Mouse (Mus musculus): Measurements from ENCODE around the gene Oas1d.
"Not testable (repeated sequence)": the region's sequence is repeated elsewhere in the genome, so short reads cannot be mapped to it uniquely, and the experiment has no call there.

The Oas1d gene

DNA sequence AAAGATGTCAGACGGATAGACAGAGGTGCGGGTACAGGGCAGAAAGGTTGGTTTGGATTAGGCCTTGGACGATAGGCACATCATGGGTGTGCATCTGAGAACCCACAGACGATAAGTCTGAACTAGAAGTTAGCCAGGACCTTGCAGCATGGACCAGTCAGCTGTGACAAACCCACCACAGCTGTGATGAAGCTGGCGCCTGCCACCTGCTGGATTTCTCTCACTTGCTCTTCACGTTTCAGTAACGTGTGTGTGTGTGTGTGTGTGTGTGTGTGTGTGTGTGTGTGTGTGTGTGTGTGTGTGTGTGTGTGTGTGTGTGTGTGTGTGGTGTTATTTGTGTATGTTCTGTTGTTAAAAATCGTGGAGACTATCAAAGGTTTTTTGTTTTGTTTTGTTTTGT, at the start of gene Oas1d:
Gene Oas1d (plus strand): TSS at position 333 of the 400 bp plus-strand sequence.
- DNase-seq: not testable (repeated sequence)

DNA sequence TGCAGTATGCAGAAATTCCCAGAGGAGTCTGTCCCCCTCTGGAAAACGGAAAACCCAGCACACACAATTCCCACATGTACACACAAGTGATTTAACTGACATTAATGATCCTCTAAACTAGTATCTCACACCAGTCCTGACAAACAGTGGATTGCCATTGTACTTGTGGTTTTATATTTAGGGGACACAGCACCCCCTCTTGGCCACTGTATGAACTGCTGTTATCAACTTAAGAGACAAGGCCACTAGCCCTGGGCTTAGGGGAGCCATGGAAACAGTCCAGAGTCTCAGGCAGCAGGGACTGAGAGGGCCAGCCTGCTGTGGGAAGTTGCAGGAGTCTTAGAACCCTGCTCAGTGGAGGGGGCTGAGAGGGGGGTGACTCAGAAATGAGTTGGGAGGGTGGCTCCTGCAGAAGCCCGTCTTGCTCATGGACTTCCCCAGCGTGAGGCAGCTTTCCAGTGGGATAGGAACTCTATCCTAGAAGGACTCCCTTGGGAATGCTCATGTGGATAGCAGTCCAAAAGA, 48.9 kb upstream of the Oas1d start:
- no peak for DNase-seq

DNA sequence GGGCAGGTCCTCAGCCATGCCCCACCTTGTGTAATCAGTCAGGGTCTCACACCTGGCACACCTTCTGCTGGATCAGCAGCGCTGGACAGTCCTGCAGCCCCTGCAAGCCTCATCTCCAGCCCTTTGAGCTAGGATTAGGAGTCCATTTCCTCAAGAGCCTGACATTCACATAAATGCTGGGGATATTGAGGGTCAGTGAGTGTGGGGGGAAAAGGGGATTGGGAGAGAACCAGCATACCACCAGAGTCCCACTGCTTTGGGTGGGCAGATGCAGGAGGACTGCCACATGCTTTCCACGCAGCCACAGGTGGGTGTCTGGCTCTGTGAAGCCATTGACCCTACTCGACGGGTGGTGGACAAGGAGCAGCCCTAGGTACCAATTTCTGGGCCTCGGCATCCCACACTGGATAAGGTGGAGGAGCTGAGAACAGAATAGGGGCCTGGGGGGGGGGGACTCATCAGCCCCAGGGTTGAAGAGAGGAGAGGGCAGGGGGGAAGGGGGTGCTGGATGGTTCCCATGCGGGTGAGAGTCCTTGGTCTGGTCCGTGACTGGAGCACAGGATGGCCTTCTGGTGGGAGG, 44.8 kb upstream of the Oas1d start:
- no peak for DNase-seq

DNA sequence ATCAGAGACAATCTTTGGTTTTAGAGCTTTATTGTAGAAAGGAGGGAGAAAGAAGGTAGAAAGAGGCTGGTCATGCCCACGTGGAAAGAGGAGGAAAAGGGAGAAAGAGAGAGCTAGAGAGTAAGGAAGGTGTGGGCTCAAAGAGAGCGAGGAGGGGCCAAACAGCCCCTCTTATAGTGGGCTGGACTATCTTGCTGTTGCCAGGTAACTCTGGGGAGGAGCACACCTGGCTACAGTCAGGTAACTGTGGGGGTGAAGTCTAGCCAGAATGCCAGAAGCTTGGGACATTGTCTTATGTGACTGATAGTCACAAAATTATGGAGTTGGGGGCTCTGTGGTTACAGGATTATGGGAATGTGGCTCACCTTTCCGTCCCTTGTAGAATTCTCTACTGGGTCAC, 44.3 kb upstream of the Oas1d start:
- DNase-seq: no peak

DNA sequence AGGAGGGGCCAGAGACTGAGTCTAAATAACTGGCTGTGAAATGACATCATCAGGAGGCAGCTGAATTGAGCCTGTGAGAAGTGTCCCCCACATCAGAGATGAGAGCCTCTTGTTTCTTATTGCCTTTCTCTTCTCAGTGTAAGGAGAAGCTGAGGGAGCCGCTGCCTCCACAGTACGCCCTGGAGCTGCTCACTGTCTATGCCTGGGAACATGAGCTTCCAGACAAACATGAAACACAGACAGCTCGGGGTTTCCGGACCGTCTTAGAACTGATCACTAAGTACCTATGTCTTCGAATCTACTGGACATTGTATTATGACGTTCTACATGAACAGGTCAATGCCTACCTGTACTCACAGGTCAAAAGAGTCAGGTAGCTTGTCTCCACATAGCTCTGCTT, 43.6 kb upstream of the Oas1d start:
- DNase-seq: peak; percentile 5

DNA sequence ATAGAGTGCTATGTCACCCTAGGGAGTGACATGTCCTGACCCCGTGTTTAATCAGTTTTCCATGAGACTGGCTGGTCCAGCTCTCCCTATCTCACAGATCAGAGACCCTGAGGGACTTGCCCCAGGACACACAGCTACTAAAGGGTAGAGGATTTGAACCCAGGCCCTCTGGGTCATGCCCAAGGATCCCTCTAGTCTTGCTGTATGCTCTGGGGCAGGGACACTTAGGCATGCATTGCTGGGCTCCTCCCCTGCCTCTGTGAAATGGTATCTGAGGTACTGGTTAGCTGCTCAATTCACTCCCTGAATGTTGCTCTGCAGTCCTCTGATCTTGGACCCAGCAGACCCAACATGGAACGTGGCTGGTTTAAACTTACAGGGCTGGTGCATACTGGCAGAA, 42.9 kb upstream of the Oas1d start:
- no peak for DNase-seq

DNA sequence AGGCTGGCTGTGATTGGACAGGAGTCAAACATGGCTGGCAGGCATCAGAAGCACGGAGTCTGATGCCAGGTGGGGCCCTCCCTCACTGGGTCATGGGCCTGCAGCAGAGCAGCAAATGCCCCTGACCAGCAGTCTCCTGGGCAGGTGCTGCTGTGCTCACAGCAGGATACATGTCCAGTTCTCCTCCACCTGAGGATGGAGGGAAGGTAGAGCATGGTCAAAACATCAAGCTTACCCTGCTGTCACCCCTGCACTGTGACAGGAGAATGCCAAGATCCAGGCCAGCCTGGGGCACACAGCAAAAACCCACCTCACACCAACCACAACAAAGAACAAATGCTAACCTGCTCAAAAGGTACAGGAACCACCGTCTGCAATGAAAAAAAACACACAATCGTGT, 37.5 kb upstream of the Oas1d start:
- DNase-seq: not testable (repeated sequence)

DNA sequence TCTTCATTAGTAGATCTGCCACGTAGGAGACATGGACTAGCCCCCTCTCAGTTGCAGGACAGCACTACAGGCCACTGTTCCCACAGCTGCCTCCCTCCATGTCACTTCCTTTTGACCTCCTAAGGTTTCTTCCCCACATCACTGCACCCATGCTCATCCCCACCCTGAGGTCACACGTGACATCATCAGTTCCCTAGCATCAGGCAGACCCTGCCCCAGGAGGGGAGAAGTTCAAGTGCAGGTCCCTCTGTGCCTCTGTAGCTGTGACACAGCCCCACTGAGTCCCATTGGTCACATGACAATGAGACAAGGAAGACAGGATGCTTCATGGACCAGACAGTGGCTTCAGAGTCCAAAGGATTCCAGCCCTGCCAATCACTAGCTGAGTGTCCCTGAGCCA, 36.9 kb upstream of the Oas1d start:
- DNase-seq: not testable (repeated sequence)

DNA sequence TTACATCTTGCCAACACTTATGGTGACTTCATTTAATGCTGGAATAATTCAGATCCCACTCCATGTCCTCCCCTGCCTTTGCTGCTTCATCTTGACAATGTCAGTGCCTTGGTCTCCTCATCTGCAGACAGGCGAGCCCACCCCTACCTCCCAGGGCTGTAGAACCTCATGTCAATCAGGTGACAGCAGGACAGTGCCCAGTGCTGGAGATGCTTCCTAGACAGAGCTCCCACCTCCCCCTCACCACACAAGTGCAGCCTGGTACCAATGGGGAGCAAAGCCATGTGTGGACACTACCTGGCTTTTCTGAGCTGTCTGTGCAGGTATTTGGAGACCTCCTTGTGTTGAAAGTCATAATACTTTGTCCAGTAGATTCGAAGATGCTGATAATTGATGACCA, 35.5 kb upstream of the Oas1d start:
- DNase-seq: not testable (repeated sequence)

DNA sequence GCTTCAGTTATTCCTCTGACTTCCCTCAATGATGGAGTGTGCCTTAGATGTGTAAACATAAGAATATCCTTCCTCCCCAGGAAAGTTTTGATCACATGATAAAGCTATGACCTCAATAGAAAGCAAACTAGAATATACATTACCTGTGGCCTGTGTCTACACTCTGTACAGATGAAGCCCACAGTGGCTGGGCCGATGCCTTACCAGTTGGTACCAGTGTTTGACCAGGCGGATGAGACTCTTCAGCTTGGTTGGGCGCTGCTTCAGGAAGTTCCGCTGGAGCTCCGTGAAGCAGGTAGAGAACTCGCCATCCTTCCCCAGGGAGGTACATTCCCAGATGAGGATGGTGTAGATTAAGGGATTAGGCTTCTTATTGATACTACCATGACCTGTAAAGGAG, 32.7 kb upstream of the Oas1d start:
- not testable (repeated sequence) for DNase-seq

DNA sequence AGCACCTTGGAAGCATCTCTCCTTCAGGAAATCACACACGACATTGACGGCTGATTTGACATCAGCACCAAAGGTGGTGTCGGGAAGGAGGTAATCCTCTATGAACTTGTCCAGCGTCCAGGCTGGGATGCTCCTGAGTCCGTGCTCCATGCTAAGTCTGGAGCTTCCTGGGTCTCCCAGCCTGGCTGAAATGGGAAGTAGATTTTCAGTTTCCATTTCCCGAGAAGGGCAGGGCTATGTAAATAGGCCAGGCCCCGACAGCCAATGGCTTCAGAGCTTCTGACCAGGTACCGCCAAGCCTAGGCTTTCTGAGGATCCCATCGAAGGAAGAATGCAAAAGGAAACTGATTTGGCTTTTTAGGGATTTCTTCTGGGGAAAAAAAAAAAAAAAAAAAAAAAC, 26.9 kb upstream of the Oas1d start, which contains the start of gene Oas1g:
Gene Oas1g (minus strand): TSS at position 201 of the 400 bp plus-strand sequence.
- DNase-seq: not testable (repeated sequence)

DNA sequence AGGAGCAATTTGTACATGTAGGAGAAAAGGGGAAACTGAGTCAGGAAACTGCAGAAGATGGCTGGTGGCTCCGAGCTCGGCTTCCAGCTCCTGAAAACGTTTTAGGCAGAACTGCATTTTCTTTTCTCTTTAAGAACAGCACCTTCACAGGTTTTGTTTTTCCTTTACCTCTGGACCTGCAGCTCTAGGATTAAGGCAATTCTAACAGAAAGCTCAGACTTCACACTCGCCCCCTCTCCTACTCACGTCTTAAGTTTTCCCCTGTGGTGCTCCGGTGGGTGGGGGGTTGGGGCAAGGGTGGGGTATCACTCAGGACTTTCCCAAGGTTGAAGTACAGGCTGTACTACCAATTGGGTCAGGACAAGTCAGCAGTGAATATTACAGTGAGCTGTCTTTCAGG, 26.5 kb upstream of the Oas1d start:
- no peak for DNase-seq

DNA sequence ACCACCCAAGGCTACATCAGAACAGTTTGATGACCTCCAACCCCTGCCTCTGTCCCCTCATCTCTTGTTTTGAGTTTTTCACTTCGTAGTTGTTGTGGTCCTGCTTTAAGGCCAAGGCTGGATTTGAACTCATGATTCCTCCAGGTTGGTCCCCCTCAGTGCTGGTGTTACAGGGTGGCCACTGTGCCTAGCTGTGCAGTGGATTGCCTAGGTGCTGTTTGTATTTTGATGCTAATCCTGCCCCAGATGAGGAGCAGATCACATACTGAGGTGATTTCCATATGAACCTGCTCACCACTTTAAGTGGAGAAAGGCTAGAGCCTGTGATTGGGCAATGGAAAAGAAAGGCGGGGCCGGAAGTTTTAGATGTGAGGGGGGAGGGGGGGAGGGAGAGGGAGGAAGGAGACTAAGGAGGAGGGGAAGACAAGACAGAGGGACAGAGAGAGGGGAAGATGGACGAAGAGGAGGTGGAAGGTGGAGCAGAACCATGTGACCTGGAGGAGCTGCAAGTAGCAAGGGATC, 26.0 kb upstream of the Oas1d start:
- DNase-seq: not testable (repeated sequence)

DNA sequence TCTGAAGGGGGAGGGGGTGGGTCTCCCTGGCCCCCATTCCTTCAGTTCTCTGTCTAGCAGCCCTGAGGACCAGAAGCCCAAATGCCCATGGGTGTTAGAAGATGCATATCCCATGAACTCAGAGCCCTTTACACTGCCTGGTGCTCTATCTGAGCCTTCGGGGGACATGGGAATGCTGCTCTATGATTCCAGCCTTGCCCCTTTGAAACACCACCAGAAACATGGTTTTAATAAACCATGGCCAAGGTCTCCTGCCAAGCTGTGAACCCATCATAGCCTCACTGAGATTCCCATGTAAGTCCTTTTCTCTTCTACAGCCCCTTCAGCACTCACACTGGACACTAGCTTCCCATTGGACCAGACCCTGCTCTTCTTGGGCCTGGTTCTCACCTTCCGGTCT, 24.3 kb upstream of the Oas1d start:
- no peak for DNase-seq

DNA sequence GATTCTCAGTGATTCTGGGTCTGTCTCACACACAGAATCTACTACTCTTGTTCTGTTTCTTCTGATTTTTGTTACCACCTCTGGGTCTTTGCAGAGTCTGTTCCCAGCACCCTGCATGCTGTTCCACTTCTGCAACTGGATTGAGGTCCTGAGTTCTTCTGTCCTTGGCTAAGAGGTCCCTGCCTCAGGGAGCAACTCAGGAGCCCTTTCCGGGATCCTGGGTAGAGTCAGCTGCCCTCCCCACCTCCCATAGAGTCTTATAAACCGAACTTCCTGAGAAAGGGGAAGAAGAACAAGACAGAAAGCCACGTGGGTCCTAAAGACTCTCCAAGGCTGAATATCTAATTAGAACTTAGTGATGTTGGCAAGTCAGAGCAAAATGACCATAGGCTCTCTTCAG, 23.3 kb upstream of the Oas1d start:
- no peak for DNase-seq

DNA sequence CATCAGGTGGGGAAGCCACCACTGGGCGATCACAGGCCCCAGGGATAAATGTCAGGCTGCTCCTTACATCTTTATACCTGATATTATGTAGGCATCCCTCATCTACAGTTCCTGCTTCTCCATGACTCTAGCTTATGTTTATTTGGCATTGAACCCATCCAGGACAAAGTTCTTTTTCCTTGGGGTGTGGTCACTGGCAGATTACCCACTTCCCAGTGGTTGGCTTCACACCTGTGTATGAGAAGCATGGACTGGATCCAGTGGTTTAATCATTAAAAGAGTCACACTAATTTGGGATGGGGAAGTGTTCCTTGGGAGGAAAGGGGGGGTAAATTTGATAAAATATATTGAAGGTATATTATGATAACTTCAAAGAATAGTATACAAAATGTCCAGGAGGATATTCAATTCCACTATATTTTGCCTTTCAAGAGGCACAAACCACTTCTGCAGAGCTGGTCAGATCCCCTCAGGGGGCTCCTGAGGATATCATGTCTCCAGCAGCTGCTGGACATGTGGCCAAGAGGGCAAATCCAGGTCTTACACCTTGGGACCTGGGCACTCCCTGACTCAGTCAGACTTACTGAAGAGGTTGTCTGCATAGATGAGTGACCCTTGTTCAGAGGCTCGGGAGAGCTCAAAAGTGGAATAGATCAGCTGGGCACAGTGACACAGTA, 22.6 kb upstream of the Oas1d start:
- DNase-seq: not testable (repeated sequence)

DNA sequence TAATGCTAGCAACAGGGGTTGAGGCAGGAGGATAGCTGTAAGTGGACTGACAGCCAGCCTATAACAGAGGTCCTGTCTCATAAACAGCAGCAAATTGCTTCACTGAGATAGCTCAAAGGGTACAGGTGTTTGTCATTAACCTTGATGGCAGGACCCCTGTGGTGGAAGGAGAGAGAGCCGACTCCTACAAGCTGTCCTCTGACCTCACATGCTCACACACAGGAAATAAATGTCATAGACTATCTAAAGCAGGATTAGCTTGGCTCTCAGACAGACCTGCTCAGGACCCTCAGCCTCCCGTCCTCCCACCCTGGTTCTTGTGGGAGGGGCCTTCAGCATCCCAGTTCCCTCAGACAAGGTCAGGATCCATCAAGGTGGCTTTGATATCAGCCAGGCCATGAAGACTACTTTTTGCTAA, 22.1 kb upstream of the Oas1d start:
- DNase-seq: no peak

DNA sequence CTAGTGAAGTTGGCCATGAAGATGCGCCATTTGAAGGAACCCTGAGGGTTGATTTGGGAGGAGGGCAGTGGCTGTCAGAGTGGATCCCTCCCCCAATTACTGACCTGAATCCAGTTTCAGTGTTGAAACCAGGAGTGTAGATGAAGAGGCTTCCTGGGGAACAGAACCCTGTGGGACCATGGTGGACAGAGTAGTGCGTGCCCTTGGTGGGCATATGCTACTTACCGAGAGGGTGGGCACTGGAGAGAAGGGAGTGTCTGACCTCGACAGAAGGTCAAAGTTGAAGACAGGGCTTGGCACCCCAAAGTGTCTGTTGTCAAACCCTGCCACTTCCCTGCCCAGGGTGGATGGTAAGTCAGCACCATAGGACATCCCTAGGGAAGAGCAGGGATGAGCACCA, 20.5 kb upstream of the Oas1d start:
- DNase-seq: not testable (repeated sequence)

DNA sequence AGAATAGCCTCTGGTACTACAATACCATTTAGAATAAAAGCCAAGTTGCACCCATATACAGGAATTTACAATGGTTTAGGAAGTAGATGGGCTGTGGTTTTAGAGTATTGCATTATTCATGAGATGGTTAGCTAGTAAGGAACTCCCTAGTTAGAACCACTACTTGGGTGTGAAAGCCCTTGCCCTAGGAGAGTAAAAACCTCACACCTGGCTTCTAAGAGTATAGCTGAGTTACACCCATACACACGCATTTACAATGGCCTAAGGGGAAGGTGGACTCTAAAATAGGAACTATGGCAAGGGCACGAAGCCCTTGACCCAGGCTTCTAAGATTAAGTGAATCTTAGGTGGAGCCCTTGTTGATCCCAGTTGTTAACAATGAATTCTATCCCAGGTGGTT, 19.6 kb upstream of the Oas1d start:
- DNase-seq: not testable (repeated sequence)

DNA sequence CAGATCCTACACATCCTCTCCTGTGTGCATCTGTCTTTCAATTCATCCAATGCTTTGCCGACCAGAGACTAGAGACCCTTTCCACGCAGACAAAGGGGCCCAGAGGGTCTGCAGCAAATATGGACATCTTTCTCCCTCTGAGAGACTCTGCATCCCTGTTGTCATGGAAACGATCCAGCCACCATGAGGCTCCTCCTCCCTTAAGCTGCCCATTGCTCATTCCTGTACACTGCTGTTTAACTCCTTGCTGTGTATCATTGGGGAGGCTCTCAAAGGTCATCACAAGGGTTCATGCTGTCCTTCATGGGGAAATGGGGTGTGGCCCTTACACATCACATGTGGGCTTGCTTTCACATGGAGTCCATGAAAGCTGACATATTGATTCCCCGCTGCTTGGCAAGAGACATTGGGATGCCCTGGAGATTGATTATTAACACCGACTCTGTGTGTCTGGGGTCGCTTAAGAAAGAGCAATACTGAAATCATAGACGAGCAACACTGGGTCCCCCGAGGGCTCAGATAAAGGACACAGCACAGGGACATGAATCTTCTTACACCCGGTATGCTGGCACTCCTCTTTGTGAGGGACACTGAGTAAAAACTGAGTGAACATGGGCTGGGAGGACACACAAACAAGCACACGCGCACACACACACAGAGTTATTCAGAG, 19.0 kb upstream of the Oas1d start:
- DNase-seq: no peak

DNA sequence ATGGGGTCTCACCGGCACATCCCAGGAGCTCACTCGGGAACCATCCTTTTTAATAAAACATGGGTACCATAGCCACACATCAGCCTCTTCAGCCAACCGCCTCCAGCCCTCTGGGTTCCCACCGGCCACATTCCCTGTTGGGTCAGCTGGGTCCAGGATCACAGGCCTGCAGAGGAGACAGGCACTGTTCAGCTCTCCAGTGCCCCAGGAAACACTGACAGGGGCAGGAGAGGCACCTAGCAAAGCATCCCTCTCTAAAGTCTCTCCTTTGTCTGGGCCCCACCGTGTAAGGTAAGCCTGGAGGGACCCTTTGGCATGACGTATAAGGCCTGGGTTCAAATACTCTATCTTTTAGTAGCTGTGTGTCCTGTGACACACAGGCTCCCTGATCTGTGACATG, 16.0 kb upstream of the Oas1d start:
- no peak for DNase-seq

DNA sequence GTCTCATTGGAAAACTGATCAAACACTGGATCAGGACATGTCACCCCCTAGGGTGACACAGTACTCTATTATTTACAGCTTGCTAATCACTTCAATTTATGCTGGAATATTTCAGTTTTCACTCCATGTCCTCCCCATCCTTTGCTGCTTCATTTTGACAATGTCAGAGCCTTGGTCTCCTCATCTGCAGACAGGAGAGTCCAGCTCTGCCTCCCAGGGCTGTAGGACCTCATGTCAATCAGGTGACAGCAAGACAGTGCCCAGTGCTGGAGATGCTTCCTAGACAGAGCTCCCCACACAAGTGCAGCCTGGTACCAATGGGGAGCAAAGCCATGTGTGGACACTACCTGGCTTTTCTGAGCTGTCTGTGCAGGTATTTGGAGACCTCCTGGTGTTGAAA, 15.6 kb upstream of the Oas1d start:
- no peak for DNase-seq

DNA sequence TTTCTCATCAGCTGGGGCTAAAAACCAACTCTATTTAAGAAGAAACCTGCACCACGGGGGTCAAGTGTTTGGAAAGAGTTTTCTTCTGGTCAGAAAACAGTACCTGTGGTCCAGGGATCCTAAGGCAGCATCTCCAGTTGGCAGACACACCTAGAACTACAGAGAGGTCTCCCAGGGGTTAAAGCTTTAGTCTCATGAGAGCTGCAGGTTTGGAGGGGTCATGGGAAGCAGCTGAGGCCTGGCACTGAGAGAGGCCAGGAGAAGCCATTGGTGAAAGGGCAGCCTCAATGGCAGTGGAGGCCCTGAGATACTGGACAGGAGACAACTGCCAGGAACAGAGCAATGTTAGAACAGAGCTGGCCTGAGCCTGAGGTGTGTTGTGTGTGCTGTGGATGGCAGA, 13.7 kb upstream of the Oas1d start:
- no peak for DNase-seq

DNA sequence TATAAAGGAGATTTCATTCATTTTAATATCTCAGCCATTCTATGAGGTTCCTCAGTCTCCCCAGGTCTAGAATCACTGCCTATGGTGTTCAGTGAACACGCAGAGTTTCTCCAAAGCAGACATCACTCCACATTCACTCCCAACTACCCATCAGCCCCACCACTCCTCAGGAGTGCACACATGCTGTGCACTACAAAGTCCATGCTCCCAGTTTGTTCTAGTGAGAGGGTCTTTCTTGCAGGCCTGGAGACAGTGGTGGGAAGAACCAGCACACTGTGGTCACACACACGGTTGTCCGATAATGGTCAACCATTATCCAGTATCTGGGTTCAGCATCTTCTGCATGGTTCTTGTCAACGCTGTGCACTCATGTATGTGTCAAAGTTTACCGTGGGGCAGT, 12.3 kb upstream of the Oas1d start:
- DNase-seq: no peak
